Mouse (Mus musculus): ENCODE measurements at regions not wholly inside any gene's neighbourhood (a gene's known extent, or its start where the extent isn't known, plus 50 kb on each side); places are given as distances from the start of the nearest gene placed in this dataset.

- Histone ChIP-seq H3K9me3 (ENCODE audit: control insufficient read depth, low read length) (no peaks in the 10 kb centered on the region), H3K4me3 (replicated peaks) (no peak overlapping the region), H3K27me3 (ENCODE audit: control insufficient read depth) (no peaks in the 10 kb centered on the region), H3K4me1 (ENCODE audit: control insufficient read depth) (no peaks in the 10 kb centered on the region), H3K36me3 (ENCODE audit: control insufficient read depth) (no peaks in the 10 kb centered on the region)
- TF ChIP-seq GATA1 (IDR thresholded peaks at IDR 0.05; ENCODE audit: low read length) = no peak
- no peak for TF ChIP-seq TAL1 (IDR thresholded peaks at IDR 0.05; ENCODE audit: low read length)
These were observed 72.5 kb upstream of the S1pr1 start for GRCm38 (mm10) chr3:115787360-115787759.

GRCm38 (mm10) chr3:115788525-115788924 lies 73.7 kb upstream of the S1pr1 start:
- no peak overlapping the region for H3K4me3 ChIP-seq (replicated peaks)
- TF ChIP-seq TAL1 (IDR thresholded peaks at IDR 0.05; ENCODE audit: low read length) (no peak), GATA1 (IDR thresholded peaks at IDR 0.05; ENCODE audit: low read length) (no peak)
- H3K4me1 ChIP-seq (ENCODE audit: control insufficient read depth) = peaks cover 7% of the 10 kb centered on the region
- no peaks in the 10 kb centered on the region for H3K27me3 ChIP-seq (ENCODE audit: control insufficient read depth)
- H3K36me3 ChIP-seq (ENCODE audit: control insufficient read depth) = no peaks in the 10 kb centered on the region
- H3K9me3 ChIP-seq (ENCODE audit: control insufficient read depth, low read length) = no peaks in the 10 kb centered on the region

- H3K4me3 ChIP-seq (replicated peaks) = no peak overlapping the region
- peaks cover 11% of the 10 kb centered on the region for H3K4me1 ChIP-seq (ENCODE audit: control insufficient read depth)
- TF ChIP-seq TAL1 (IDR thresholded peaks at IDR 0.05; ENCODE audit: low read length) (no peak), GATA1 (IDR thresholded peaks at IDR 0.05; ENCODE audit: low read length) (no peak)
- no peaks in the 10 kb centered on the region for H3K27me3 ChIP-seq (ENCODE audit: control insufficient read depth)
- H3K9me3 ChIP-seq (ENCODE audit: control insufficient read depth, low read length) = no peaks in the 10 kb centered on the region
- H3K36me3 ChIP-seq (ENCODE audit: control insufficient read depth) = no peaks in the 10 kb centered on the region
These were observed 74.2 kb upstream of the S1pr1 start for GRCm38 (mm10) chr3:115789063-115789462.

- TF ChIP-seq TAL1 (IDR thresholded peaks at IDR 0.05; ENCODE audit: low read length) (no peak), GATA1 (IDR thresholded peaks at IDR 0.05; ENCODE audit: low read length) (no peak)
- peaks cover 11% of the 10 kb centered on the region for H3K4me1 ChIP-seq (ENCODE audit: control insufficient read depth)
These were observed 77.7 kb upstream of the S1pr1 start for GRCm38 (mm10) chr3:115792606-115793005.

GRCm38 (mm10) chr3:115793344-115794059 lies 78.6 kb upstream of the S1pr1 start:
- Histone ChIP-seq H3K4me3 (replicated peaks) (no peak overlapping the region), H3K4me1 (ENCODE audit: control insufficient read depth) (peaks cover 11% of the 10 kb centered on the region), H3K36me3 (ENCODE audit: control insufficient read depth) (no peaks in the 10 kb centered on the region)

More at GRCm38 (mm10) chr3:115792606-115793005, 77.7 kb upstream of the S1pr1 start:
- Histone ChIP-seq H3K27me3 (ENCODE audit: control insufficient read depth) (no peaks in the 10 kb centered on the region), H3K36me3 (ENCODE audit: control insufficient read depth) (no peaks in the 10 kb centered on the region), H3K4me3 (replicated peaks) (no peak overlapping the region), H3K9me3 (ENCODE audit: control insufficient read depth, low read length) (no peaks in the 10 kb centered on the region)

GRCm38 (mm10) chr3:115799326-115799725 lies 84.5 kb upstream of the S1pr1 start:
- TF ChIP-seq GATA1 (IDR thresholded peaks at IDR 0.05; ENCODE audit: low read length) (no peak), TAL1 (IDR thresholded peaks at IDR 0.05; ENCODE audit: low read length) (no peak)
- Histone ChIP-seq H3K4me3 (replicated peaks) (no peak overlapping the region), H3K9me3 (ENCODE audit: control insufficient read depth, low read length) (no peaks in the 10 kb centered on the region), H3K27me3 (ENCODE audit: control insufficient read depth) (no peaks in the 10 kb centered on the region), H3K4me1 (ENCODE audit: control insufficient read depth) (peaks cover 11% of the 10 kb centered on the region), H3K36me3 (ENCODE audit: control insufficient read depth) (no peaks in the 10 kb centered on the region)

More at GRCm38 (mm10) chr3:115793344-115794059, 78.6 kb upstream of the S1pr1 start:
- no peak for TF ChIP-seq TAL1 (IDR thresholded peaks at IDR 0.05; ENCODE audit: low read length)
- no peak for TF ChIP-seq GATA1 (IDR thresholded peaks at IDR 0.05; ENCODE audit: low read length)
- H3K27me3 ChIP-seq (ENCODE audit: control insufficient read depth) = no peaks in the 10 kb centered on the region
- no peaks in the 10 kb centered on the region for H3K9me3 ChIP-seq (ENCODE audit: control insufficient read depth, low read length)

- H3K36me3 ChIP-seq (ENCODE audit: control insufficient read depth) = no peaks in the 10 kb centered on the region
- TF ChIP-seq TAL1 (IDR thresholded peaks at IDR 0.05; ENCODE audit: low read length) (no peak), GATA1 (IDR thresholded peaks at IDR 0.05; ENCODE audit: low read length) (no peak)
- no peak overlapping the region for H3K4me3 ChIP-seq (replicated peaks)
- H3K4me1 ChIP-seq (ENCODE audit: control insufficient read depth) = peaks cover 11% of the 10 kb centered on the region
- no peaks in the 10 kb centered on the region for H3K27me3 ChIP-seq (ENCODE audit: control insufficient read depth)
- H3K9me3 ChIP-seq (ENCODE audit: control insufficient read depth, low read length) = no peaks in the 10 kb centered on the region
These were observed 85.1 kb upstream of the S1pr1 start for GRCm38 (mm10) chr3:115799981-115800380.

GRCm38 (mm10) chr3:115800873-115801272 lies 86.0 kb upstream of the S1pr1 start:
- TF ChIP-seq TAL1 (IDR thresholded peaks at IDR 0.05; ENCODE audit: low read length) (no peak), GATA1 (IDR thresholded peaks at IDR 0.05; ENCODE audit: low read length) (no peak)
- Histone ChIP-seq H3K4me3 (replicated peaks) (no peak overlapping the region), H3K4me1 (ENCODE audit: control insufficient read depth) (peaks cover 11% of the 10 kb centered on the region), H3K36me3 (ENCODE audit: control insufficient read depth) (no peaks in the 10 kb centered on the region), H3K27me3 (ENCODE audit: control insufficient read depth) (no peaks in the 10 kb centered on the region), H3K9me3 (ENCODE audit: control insufficient read depth, low read length) (no peaks in the 10 kb centered on the region)

- Histone ChIP-seq H3K9me3 (ENCODE audit: control insufficient read depth, low read length) (no peaks in the 10 kb centered on the region), H3K4me1 (ENCODE audit: control insufficient read depth) (peaks cover 11% of the 10 kb centered on the region), H3K27me3 (ENCODE audit: control insufficient read depth) (no peaks in the 10 kb centered on the region), H3K36me3 (ENCODE audit: control insufficient read depth) (no peaks in the 10 kb centered on the region), H3K4me3 (replicated peaks) (no peak overlapping the region)
- TF ChIP-seq TAL1 (IDR thresholded peaks at IDR 0.05; ENCODE audit: low read length) = no peak
- no peak for TF ChIP-seq GATA1 (IDR thresholded peaks at IDR 0.05; ENCODE audit: low read length)
These were observed 85.9 kb upstream of the Dph5 start for GRCm38 (mm10) chr3:115801581-115802200.
